Mouse (Mus musculus): Measurements from ENCODE around the gene Gm340. TPM values are rescaled to one million over a fixed set of nuclear protein-coding genes. Genes with fewer than 3 reads are reported as not detected.

Gm340 gene
- 10 to 100 TPM in 1 of 2 experiments, 1 to 10 TPM in 1; 7.9 to 10.1 TPM for total RNA-seq (2021)

DNA sequence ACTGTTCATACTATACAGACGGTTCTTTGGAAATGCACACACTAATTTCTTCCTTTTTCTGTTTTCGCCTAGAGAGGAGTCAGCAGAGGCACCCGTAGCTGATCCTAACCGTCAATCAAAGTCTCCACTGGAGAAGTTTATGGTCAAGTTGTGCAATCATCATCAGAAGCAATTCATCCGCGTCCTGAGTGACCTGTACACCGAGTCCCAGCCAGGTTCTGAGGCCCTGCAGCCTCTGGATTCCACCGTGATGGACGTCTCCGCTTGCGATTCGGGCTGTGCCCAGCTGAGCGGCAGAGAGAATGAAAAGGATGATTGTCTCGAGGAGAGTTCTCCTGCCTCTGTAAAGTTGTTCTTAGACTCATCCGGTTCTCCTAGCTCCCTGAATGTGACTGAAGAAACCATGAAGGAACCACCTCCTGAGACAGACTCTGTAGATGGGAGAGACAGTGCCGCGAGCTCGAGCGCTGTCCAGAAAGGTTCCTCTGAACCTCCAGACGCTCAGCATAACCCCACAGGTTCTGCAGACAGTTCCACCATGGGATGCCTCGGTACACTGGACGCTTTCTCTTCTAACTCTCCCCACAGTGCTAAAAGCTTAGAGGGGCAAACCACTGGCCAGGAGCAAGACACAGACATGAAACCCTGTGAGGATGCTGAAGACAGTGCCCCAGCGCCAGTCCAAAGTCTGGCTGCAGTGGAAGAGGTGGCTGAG lies at the start of gene Gm340:
Gm340 (plus strand) TSS at position 665 of the 715 bp plus-strand sequence.
- intact Hi-C loops (cut with DNase I): no loop called here
- DNase-seq (ENCODE audit: low spot score): no peak

DNA sequence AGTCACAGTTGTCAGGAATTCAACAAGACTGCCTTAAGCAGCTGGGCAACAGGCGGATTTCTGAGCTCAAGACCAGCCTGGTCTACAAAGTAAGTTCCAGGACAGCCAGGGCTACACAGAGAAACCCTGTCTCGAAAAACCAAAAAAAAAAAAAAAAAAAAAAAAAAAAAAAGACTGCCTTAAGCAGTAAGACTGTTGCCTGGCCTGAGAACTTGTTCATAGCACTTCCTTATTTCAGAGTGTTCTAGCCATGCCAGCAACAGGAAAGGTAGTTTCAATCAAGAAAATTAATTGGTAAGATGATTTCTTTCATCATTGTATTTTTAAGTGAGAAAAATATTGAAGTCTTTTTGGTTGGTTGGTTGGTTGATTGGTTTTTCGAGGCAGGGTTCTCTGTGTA lies 48.1 kb upstream of the Gm340 start:
- DNase-seq (ENCODE audit: low spot score): no peak
- intact Hi-C loops (cut with DNase I): no loop called here

DNA sequence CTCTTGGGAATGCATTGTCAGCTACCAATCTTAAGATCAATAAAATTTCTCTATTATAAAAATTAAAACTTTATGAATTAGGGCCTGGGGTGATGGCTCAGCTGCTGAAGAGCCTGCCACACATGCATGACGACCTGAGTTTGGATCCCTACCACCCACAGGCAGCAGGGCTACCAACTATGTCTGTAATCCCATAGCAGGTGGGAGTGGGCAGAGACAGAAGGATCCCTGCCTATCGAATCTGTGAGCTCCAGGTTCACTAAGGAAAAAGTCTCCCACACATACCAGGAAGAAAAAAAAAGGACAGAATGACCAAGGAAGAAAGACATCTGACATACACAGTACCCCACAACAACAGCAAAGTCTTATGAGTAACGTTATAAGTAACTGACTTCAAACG lies 25.2 kb upstream of the Gm340 start:
- intact Hi-C loops (cut with DNase I): no loop called here
- DNase-seq (ENCODE audit: low spot score): no peak

- DNase-seq (ENCODE audit: low spot score): no peak
- intact Hi-C loops (cut with DNase I): no loop called here
Measured at GRCm38 (mm10) chr19:41557491-41557890, 24.7 kb upstream of the Gm340 start.

- intact Hi-C loops (cut with DNase I): no loop called here
- DNase-seq (ENCODE audit: low spot score): no peak
Measured at GRCm38 (mm10) chr19:41558891-41559486, 23.2 kb upstream of the Gm340 start.

DNA sequence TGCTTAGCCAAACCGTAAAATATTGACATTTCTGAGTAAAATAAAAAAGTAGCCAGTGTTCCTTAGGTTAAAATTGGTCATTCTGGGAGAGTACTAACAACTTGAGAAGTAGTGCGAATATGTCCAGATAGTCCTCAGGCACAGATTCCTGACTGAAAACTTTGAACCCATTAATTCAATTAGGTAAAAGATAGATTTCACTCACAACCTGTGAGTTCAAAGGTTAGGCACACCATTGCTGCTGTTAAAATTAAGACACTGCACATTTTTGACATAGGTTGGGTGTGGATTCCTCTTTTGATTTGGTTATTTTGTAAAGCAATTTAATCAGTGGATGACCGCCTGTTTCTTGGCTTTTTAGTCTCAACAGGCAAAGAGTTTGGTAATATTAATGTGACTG lies 21.3 kb upstream of the Gm340 start:
- intact Hi-C loops (cut with DNase I): no loop called here
- no peak for DNase-seq (ENCODE audit: low spot score)

DNA sequence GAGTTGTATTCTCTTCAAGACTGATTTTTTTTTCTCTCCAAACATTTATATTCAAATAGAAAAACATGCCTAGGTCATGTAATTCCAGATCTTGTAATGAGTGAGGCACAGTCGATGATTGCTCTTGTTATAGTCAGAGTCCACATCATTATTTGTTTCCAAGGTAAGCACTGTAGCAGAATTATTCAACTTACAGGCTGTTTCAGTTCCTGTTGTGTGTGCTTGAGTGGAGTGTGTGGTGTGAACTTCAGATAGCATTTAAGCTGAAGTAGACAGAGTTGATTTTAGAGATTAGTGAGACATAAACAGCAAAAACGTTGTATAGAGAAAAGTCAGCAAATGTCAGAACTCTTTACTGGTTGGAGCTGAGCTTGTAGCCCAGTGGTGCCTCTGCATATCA lies 13.4 kb upstream of the Gm340 start:
- DNase-seq (ENCODE audit: low spot score): no peak
- intact Hi-C loops (cut with DNase I): no loop called here

DNA sequence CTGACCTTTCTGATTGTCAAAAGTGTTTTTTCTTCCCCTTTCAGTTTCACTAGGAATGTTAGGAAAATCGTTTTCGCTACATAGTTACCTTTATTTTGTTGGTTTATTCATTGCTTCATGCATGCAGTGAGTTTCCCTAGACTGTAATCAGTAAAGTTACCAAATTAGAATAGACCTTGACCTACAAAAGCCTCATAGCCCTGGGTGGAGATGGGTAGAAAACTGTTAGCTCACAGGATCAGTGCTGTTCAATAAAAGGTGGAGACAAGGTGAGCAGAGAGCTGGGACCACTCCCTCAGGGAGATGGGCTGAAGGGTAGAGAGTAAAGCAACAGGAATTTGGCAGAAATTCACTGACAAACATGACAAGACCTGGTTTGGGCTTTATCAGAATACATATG lies 8.5 kb upstream of the Gm340 start:
- no peak for DNase-seq (ENCODE audit: low spot score)
- intact Hi-C loops (cut with DNase I): no loop called here

- intact Hi-C loops (cut with DNase I): no loop called here
- no peak for DNase-seq (ENCODE audit: low spot score)
Measured at GRCm38 (mm10) chr19:41577576-41577975, 4.6 kb upstream of the Gm340 start.

DNA sequence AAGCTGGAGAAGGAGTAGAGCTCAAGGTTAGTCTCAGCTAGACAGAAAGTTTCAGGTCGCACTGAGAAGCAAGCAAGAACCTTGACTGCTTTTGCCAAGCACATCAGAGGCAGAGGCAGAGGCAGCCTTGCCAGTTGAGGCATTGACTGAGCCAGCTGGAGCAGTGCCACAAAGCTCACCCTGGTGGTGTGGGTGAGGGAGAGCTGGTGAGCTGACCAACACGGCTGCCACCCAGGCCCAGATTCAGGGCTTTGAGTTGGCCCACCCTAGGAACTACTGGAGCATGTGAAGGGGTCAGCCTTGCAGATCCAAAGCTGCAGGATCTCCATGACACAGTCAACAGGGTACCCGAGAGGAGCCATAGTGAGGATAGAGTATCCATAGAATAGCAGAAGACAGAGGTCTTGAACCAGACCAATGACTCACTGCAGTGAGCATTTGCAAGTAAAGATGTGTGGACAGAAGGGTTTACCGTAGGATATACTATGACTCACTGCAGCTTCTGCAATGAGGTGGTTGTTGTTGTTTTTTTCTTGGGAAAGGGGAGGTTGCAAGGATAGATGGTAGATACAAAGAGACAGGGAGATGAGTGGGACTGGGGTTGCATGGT lies 2.8 kb upstream of the Gm340 start:
- intact Hi-C loops (cut with DNase I): no loop called here
- DNase-seq (ENCODE audit: low spot score): no peak

- DNase-seq (ENCODE audit: low spot score): no peak
- intact Hi-C loops (cut with DNase I): no loop called here
Measured at GRCm38 (mm10) chr19:41582918-41583514, 846 bp downstream of the Gm340 start.

GRCm38 (mm10) chr19:41586752-41587151 lies 4.6 kb downstream of the Gm340 start:
- no peak for DNase-seq (ENCODE audit: low spot score)
- intact Hi-C loops (cut with DNase I): no loop called here

DNA sequence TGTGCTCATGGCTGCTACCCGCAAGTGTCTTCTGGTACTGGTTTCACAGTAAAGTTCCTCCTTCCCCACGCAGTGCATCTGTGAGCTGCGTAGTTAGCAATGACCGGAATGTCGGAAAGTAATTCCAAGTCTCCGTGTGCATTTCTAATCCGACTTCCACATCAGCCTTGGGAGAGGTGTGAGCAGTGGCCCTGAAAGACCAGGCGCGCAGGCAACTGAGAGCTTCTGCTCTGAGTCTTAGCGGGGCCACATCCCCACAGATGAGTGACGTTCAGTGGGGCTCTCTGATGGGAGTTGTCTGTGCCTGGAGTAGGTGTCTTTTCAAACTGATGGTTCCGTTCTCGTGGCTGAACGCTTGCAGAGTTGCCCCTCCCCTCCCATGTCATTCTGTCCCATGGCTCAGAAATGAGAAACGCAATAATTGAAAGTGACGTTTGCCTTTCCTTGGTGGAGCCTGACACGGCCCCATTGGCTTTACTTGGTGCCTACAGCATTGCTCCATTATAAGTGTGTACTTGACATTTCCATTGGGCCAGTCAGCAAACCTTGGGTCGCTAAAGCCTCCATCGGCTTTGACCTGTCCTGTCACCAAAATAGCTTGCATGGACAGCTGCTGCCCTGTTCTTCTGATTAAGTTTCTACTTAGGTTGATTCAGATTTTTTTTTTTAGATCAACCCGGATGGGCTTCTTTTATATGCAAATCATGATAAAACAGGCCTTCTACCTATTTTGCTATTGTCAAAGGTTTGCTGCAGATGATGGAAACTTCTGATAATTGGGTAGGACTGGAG lies 5.5 kb downstream of the Gm340 start:
- intact Hi-C loops (cut with DNase I): no loop called here
- DNase-seq (ENCODE audit: low spot score): no peak

- no peak for DNase-seq (ENCODE audit: low spot score)
- intact Hi-C loops (cut with DNase I): no loop called here
Measured at GRCm38 (mm10) chr19:41589026-41589425, 6.9 kb downstream of the Gm340 start.

GRCm38 (mm10) chr19:41589681-41590080 lies 7.5 kb downstream of the Gm340 start:
- no peak for DNase-seq (ENCODE audit: low spot score)
- intact Hi-C loops (cut with DNase I): no loop called here

GRCm38 (mm10) chr19:41591808-41592207 lies 9.6 kb downstream of the Gm340 start:
- intact Hi-C loops (cut with DNase I): no loop called here
- DNase-seq (ENCODE audit: low spot score): no peak

DNA sequence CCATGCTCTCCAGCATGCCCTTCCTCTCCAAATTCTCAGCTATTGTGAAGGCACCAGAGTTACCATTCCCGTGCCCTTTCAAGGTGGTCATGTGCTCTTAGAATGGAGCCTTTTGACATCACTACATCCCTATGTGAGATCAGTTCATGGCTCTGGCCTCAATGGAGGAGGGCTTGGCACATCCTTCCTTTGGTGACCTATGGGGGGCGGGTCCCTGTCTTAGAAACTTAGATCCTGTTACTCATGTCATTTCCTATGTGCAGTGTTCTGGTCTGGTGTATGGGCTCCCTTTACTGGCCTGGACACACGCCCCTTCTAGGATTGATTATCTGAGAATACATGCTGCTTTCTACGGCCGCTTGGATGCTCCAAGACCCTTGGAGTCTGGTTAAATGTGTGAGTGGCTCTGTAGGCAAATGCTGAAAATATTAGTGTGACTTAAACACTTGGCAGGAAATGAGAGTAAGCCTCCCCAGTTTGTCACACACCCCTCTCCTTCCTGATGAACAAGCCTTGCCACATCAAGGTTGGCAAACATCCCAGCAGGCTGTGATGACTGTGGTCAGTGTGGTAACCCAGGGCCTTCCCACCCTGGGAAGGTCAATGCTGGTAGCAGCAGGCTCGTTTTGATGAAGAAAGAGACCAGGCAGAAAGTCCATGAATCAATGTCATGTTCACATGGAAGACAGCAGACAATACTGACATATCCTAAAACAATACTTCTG lies 15.2 kb downstream of the Gm340 start:
- DNase-seq (ENCODE audit: low spot score): no peak
- intact Hi-C loops (cut with DNase I): no loop called here

DNA sequence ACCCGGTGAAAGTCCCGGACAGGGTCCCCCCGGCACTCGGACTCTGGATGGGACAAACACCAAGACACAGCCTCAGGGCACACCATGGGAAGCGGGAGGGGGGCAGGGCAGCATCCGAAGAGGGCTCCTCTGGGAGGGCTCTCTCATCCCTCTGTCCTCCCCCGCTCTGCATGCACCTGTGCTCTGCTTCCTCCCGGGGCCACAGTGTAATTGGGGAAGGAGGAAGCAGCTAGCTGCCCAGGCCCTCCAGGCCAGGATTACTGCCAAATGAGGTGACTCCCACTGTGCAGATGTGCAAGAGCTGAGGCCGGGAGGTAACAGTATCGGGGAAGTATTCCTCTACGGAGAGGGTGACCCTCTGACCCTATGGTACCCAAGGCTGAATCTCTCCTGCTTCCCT lies 18.5 kb downstream of the Gm340 start:
- DNase-seq (ENCODE audit: low spot score): no peak
- intact Hi-C loops (cut with DNase I): no loop called here

DNA sequence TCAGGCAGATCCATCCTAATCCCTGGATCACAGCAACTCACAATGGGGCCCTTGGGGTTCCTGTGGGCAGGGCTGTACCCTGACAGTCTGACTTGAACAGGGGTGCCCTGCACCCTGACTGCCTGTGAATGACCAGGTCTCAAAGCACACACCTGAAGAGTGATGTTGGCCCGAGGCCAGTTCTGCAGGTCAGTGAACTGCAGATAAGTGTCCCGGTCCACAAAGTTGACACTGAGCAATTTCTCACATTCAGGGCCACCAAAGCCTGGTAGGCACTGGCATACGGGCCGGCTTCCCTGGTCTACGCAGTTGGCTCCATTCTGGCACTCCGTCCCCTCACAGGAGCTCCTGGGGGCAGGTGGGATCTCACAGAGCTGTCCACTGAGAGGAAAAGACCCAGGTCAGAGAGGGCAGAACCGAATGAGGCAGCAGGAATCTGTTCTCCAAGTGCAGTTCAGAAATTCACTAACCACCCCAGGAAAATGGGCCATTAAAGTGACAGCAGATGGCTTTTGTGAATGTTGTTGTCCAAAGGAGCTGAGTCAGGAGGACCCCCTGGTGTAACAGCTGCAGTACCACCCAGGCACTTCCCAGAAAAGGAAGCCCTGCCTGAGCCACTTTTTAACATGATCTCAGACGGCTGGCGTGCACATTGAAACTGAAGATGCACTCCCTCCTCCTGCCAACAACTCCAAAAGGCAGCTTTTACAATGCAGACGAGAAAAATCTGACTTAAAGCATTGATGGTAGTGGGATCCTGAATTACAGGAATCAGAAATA lies 24.2 kb downstream of the Gm340 start:
- intact Hi-C loops (cut with DNase I): no loop called here
- no peak for DNase-seq (ENCODE audit: low spot score)

Measured in heart, postnatal 25 days (tissue).